Mouse (Mus musculus): ENCODE results near the gene Trim62. TPM values are rescaled to one million over a fixed set of nuclear protein-coding genes. Genes with fewer than 3 reads are reported as not detected.

The Trim62 gene
- polyA plus RNA-seq, 1 experiment: 3.1 TPM

GRCm38 (mm10) chr4:128883801-128884710, 676 bp downstream of the Trim62 start:
- under 1% methylated on average over 94 of the region's 94 CpGs for WGBS
- no peak for DNase-seq (ENCODE audit: low read depth, low spot score)

DNA sequence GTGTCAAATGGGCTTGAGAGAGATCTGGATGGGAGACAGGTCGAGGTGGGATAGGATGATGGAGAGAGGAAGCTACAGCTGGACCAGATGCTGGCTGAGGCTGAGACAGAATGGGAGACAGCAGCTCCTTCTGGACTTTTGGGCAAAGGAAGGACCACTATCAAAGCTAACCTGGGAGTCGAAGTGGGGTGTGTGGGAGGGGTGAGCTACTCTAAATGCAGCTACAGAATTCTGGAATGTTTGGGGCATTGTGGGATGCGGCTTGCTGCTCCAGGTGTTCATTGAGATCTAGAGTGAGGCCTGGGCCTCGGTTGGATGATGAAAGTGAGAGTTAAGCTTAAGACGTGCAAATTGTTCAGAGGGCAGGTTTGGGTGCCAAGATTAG, 1.3 kb downstream of the Trim62 start:
- DNase-seq (ENCODE audit: low read depth, low spot score): no peak
- WGBS: 57% methylated on average over 5 of the region's 5 CpGs

DNA sequence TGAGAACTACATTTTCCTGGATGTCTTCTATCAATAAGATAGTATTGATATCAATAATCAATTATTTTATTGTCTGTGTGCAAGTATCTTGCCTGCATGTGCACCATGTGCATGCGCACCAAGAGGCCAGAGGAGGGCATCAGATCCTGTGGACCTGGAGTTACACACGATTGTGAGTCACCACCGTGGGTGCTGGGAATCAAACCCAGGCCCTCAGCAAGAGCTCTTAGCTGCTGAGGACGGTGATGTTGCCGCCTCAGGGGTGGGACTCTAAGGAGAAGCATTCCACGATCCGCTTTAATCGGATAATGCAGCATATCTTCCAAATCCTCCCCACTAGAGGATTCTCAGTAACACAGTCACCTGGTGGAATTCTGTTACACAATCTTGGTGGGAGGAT, 2.2 kb downstream of the Trim62 start:
- no peak for DNase-seq (ENCODE audit: low read depth, low spot score)
- WGBS: over 99% methylated on average over 8 of the region's 8 CpGs

DNA sequence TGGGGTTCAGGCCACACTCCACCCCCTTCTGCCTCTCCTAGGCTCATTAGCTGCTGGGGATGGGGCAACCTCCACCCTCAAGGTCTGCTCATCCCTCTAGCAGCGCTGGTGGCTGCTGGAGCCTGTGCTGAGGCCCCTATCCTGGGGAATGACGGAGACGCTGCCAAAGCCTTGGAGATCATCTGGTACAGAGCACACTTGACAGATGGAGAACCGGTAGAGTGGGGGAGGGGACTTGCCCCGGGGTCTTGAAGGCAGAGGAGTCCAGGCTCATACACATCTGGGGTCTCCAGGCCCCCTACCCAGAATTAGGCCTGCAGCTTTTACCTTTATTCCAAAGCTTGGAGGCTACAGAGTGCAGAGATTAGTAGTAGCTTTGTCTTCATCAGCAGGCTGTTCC, 3.2 kb downstream of the Trim62 start:
- WGBS: 75% methylated on average over 5 of the region's 5 CpGs
- DNase-seq (ENCODE audit: low read depth, low spot score): no peak

GRCm38 (mm10) chr4:128887026-128887425, 3.6 kb downstream of the Trim62 start:
- no peak for DNase-seq (ENCODE audit: low read depth, low spot score)
- WGBS: 69% methylated on average over 10 of the region's 10 CpGs

DNA sequence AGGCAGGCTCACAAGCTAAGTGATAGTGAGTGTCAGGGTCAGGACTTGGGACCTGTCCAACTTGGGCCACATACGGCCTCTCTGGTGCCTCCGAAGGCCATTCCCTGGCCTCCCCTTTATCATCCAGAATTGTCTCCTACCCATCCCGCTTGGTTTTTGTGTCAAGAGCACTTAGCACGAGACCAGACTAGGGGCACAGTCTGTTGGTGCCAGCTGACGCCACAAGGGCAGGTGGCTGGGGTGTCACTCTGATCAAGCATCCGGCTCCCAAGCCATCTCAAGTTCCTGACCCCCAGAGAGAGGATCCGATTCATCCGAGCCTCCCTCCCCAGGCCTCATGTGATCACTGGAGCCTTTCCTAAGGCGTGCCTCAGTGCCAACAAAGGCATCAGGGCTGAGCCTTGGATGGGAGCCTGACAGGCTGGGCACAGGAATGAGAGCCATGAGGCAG, 4.3 kb downstream of the Trim62 start:
- DNase-seq (ENCODE audit: low read depth, low spot score): no peak
- WGBS: 79% methylated on average over 9 of the region's 9 CpGs

GRCm38 (mm10) chr4:128888436-128888990, 5.1 kb downstream of the Trim62 start:
- WGBS: 90% methylated on average over 6 of the region's 6 CpGs
- no peak for DNase-seq (ENCODE audit: low read depth, low spot score)

- 85% methylated on average over 12 of the region's 12 CpGs for WGBS
- no peak for DNase-seq (ENCODE audit: low read depth, low spot score)
These were observed 6.6 kb downstream of the Trim62 start for GRCm38 (mm10) chr4:128889752-128890630.

- 6% methylated on average over 1 of the region's 1 CpGs for WGBS
- DNase-seq (ENCODE audit: low read depth, low spot score): no peak
These were observed 7.8 kb downstream of the Trim62 start for GRCm38 (mm10) chr4:128891157-128891556.

- WGBS: 77% methylated on average over 6 of the region's 6 CpGs
- DNase-seq (ENCODE audit: low read depth, low spot score): no peak
These were observed 8.4 kb downstream of the Trim62 start for GRCm38 (mm10) chr4:128891746-128892145.

DNA sequence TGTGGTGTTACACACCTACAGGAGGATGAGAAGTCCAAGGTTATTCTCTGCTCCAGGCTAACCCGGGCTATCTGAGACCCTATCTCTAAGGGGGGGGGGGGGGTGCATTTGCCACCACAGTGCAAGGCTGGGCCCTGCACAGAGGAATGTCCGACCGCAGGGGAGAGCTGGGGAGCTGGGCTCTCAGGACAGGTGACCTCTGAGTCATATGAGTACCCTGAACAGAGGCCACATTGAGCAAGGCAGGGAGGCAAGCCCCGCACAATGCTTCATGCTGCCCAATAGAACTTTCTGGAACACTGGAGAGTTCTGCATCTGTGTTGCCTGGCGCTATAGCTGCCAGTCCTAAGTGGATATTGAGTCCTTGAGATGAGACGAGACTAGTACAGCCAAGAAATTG, 8.8 kb downstream of the Trim62 start:
- no peak for DNase-seq (ENCODE audit: low read depth, low spot score)
- WGBS: 90% methylated on average over 6 of the region's 6 CpGs

DNA sequence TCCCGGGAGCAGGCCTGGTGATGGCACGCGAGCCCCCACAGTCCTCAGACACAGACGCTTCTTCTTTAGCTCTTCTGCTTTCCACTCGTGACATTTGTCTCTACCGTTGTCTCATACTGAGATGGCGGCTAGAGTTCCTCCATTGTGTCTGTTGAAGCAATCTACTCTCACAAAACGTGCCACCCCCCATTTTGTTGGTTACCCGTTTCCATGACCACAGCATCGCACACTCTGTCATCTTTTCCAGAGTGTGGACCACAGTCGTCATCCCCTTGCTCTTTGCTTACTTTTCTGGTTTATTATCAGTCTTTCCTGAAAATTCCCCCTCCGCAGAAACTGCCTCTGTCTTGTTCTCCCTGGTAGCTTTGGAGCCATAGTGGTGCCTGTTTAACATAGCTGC, 10.7 kb downstream of the Trim62 start:
- no peak for DNase-seq (ENCODE audit: low read depth, low spot score)
- 77% methylated on average over 12 of the region's 12 CpGs for WGBS

- no peak for DNase-seq (ENCODE audit: low read depth, low spot score)
- WGBS: 95% methylated on average over 4 of the region's 4 CpGs
These were observed 12.5 kb downstream of the Trim62 start for GRCm38 (mm10) chr4:128895841-128896240.

DNA sequence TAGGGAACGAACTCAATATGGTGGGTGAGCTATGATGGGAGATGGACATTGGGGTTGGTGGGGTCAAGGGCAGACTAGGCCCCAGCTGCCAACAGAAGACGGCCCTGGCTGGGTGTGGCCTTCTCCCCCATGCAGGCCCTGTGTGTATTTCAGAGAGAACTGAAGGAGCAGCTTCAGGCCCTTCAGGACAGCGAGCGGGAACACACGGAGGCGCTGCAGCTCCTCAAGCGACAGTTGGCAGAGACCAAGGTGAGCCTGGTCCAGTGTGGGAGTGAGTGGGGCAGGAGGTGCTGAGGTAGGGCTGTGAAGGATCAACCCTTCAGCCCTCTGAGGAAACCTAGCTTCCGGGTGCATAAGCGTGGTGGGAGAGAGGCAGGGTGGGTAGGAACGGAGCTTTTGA, 13.3 kb downstream of the Trim62 start:
- DNase-seq (ENCODE audit: low read depth, low spot score): no peak
- WGBS: 87% methylated on average over 10 of the region's 10 CpGs

GRCm38 (mm10) chr4:128897911-128898421, 14.6 kb downstream of the Trim62 start:
- 22% methylated on average over 7 of the region's 7 CpGs for WGBS
- DNase-seq (ENCODE audit: low read depth, low spot score): no peak

- WGBS: 38% methylated on average over 6 of the region's 6 CpGs
- no peak for DNase-seq (ENCODE audit: low read depth, low spot score)
These were observed 16.0 kb downstream of the Trim62 start for GRCm38 (mm10) chr4:128899332-128899731.

DNA sequence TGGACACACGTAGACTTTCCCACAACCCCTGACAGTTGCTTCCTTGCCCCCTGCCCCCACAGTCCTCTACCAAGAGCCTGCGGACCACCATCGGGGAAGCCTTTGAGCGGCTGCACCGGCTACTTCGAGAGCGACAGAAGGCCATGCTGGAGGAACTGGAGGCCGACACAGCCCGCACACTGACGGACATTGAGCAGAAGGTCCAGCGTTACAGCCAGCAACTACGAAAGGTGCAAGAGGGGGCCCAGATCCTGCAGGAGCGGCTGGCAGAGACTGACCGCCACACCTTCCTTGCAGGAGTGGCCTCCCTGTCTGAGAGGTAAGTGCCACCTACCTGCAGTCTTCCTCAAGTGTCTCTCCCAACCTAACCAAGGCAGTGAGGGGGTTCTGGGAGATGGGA, 17.1 kb downstream of the Trim62 start:
- 93% methylated on average over 14 of the region's 14 CpGs for WGBS
- no peak for DNase-seq (ENCODE audit: low read depth, low spot score)

DNA sequence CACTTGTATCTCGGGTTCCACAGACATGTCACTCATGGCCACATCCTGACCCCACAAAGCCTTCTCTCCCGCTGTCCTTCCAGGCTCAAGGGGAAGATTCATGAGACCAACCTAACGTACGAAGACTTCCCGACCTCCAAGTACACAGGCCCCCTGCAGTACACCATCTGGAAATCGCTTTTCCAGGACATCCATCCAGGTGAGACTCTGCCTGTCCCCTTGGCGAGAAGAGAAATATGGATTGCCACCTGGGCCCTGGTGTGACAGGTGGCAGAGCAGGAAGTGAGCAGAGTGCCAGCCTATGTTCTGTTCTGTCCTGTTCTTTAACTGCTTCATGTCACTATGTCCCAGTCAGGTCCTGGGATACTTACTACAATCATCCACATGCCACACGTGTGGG, 19.0 kb downstream of the Trim62 start:
- 89% methylated on average over 8 of the region's 8 CpGs for WGBS
- DNase-seq (ENCODE audit: low read depth, low spot score): no peak

GRCm38 (mm10) chr4:128904035-128904800, 20.8 kb downstream of the Trim62 start:
- 76% methylated on average over 8 of the region's 8 CpGs for WGBS
- no peak for DNase-seq (ENCODE audit: low read depth, low spot score)
